Mouse (Mus musculus) activated CD4-positive, CD25-positive, alpha-beta regulatory T cell, adult 9 weeks (primary cell): ENCODE data around the gene Gm20671. TPM values are rescaled to one million over a fixed set of nuclear protein-coding genes. Genes with fewer than 3 reads are reported as not detected.

Experiments
- polyA plus RNA-seq: library from polyadenylated mRNA; unstranded; fragments of 100-300 nt; shearing (Covaris generic); gene quantifications from one replicate; pipeline ENCODE4 v1.2.1, GENCODE M21; 2017

Gene Gm20671
- polyA plus RNA-seq = not detected

GRCm38 (mm10) chr5:32827009-32827408 is at the start of gene Gm20671:
Gm20671 (minus strand) TSS chr5:32827109.

DNA sequence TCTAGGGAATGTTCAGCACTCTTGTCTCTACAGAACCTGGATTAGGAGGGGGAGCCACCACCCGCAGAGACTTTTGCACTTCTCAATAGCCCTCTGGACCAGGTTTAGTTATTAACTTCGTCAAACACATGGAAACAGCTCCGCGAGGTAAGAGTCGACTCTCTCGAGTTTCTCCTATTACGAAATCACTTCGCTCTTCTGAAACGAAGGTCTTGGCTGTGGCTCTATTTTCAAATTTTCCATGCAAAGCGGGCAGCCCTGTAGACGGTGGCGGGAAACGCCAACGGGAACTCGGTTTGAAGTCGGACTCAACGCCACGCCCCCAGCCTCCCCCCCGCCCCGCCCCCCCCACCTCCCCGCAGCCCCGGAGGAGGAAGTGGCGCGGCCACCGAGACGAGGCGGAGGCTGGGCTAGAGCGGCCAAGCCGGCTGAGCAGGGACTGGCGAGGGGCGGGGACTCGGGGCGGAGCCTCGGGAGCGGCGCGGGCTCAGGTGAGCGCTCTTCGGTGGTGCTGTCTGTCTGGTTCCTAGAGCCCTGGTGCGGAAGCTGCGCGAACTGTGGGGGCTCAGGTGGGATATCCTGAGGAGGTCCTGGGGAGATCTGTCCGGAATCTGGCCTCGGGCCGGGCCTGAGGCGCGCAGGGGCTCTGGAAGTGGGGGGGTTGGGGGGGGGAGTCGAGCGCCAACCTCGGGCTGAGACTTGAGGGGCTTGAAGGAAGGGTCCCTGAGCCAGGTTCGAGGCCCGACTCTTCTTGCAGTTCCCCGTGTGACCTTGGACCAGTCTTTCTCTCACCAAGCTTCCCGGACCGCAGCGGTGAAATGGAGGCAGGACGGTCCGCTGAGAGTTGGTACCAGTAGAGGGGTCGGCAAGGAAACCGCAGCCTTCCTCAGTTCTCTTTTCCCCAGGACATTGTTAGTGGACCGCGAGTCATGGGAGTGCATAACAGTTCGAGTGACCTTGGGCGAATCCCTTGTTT is 36.6 kb upstream of the Gm20671 start, which contains the start of gene Depdc5:
TSS of gene Depdc5 (plus strand) at position 449 of the 976 bp plus-strand sequence.

GRCm38 (mm10) chr5:32853731-32854507 is 27.0 kb upstream of the Gm20671 start, which contains the start of gene Prr14l:
Prr14l (minus strand) TSS chr5:32854256.

DNA sequence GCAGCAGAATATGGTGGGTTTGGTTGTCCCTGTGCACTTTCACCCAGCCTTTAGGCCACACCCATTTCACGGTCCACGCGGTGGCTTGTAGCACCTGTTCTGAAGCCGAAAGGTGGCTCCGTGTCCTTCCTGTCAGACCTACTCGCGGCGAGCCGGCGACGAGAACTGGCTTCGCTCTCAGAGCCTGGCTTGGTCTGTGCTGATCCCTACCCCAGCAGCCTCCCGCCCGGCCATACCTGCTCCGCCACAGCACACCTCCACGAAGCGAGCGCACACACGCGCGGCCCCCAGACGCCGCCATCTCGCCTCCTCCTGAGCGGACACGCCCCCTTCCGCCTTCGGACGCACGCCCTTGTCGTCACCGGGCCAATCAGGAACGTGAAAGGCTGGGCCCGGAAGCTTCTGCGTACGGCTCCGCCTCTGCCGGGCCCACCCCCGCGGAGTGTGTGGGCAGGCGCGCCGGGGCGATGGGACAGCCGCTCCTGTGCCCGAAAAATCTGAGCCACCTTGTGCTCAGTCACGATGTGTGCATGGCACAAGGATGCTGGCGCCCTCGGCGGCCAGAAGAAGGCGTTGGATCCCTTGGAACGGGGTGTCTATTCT is 41.5 kb downstream of the Gm20671 start, which contains the start of gene Pisd:
TSS of gene Pisd (minus strand) at position 334 of the 603 bp plus-strand sequence.

Other genes starting within 250 kb of the Gm20671 start
- 0.61 TPM for gene Yes1, start 215.9 kb downstream of the Gm20671 start, polyA plus RNA-seq
- 116 TPM for gene Pisd, start 41.5 kb downstream of the Gm20671 start, polyA plus RNA-seq
- gene Prr14l, start 27.1 kb upstream of the Gm20671 start, polyA plus RNA-seq = 41.5 TPM
- 30.9 TPM for gene Depdc5, start 36.6 kb upstream of the Gm20671 start, polyA plus RNA-seq
- 224 TPM for gene Ywhah, start 191.7 kb upstream of the Gm20671 start, polyA plus RNA-seq